In the genomic region with DNA sequence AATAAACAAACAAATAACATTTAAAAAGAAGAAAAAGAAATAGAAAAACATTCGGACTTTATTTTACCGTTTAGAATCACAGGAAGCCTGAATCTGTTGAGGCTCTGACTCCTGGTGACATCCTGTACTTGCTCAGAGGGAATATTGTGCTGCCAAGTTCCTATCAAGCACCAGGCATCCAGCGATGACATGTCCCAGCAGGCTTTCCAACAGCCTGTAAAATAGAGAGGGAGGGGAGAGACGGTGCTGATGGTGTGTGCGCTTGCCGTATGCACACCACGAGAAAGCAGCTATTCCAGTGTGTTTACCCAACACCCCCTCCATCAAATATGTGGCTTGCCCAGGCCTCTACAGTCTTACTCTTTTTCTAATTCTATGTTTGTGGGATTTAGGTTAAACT, we compare ENCODE assay signal across 10 mouse cellular contexts. TPM values are rescaled to one million over a fixed set of nuclear protein-coding genes. Genes with fewer than 3 reads are reported as not detected.
DNase-seq lines count a peak whose midpoint lies in the region; ATAC-seq and TF ChIP-seq lines count a peak whose summit lies in the region.
"Had no signal": no experiment of that assay in that cellular context is flagged by ENCODE, and none has a peak within 500 bp of the region (broad histone marks: within the 10 kb centered on the region; RNA-seq: fewer than 3 reads in every experiment).

No protein-coding gene starts in this region.

- no peak for ATAC-seq in hindbrain, postnatal 0 days
- no peak for ATAC-seq in hindbrain, embryonic 12.5 days (ENCODE audit: low FRiP score)
- ATAC-seq in megakaryocyte, adult 5-6 weeks (ENCODE audit: poor library complexity, severe bottlenecking), result no peak
- no peak for ATAC-seq in midbrain, embryonic 15.5 days (replicated peaks)

- no peak for TF ChIP-seq CTCF in hindbrain, postnatal 0 days (IDR thresholded peaks at IDR 0.05; ENCODE audit: low read depth)

- H3K9ac ChIP-seq in hindbrain, postnatal 0 days (replicated peaks; ENCODE audit: low read length), result no peak overlapping the region
- no peak overlapping the region for H3K9ac ChIP-seq in hindbrain, embryonic 12.5 days
- no peak overlapping the region for H3K9ac ChIP-seq in midbrain, embryonic 15.5 days

- no peaks in the 10 kb centered on the region for H3K4me1 ChIP-seq in hindbrain, postnatal 0 days (ENCODE audit: insufficient read depth, low read length)
- peaks cover 6% of the 10 kb centered on the region; the same call in 1 of the 2 replicates for H3K4me1 ChIP-seq in hindbrain, embryonic 12.5 days
- no peaks in the 10 kb centered on the region for H3K4me1 ChIP-seq in midbrain, embryonic 15.5 days

- no peaks in the 10 kb centered on the region for H3K36me3 ChIP-seq in hindbrain, postnatal 0 days (ENCODE audit: insufficient read depth, low read length)
- H3K36me3 ChIP-seq in hindbrain, embryonic 12.5 days, result no peaks in the 10 kb centered on the region
- H3K36me3 ChIP-seq in midbrain, embryonic 15.5 days (replicated peaks), result no peaks in the 10 kb centered on the region

- no peak overlapping the region for H3K27ac ChIP-seq in hindbrain, postnatal 0 days
- no peak overlapping the region for H3K27ac ChIP-seq in hindbrain, embryonic 12.5 days
- H3K27ac ChIP-seq in midbrain, embryonic 15.5 days, result no peak overlapping the region

- WGBS in hindbrain, postnatal 0 days, result 49% methylated on average over 7 of the region's 7 CpGs
- 76% methylated on average over 7 of the region's 7 CpGs for WGBS in hindbrain, embryonic 12.5 days
- WGBS in midbrain, embryonic 15.5 days, result 71% methylated on average over 7 of the region's 7 CpGs

- H3K27me3 ChIP-seq in hindbrain, postnatal 0 days (ENCODE audit: insufficient read depth, low read length), result no peaks in the 10 kb centered on the region
- no peaks in the 10 kb centered on the region for H3K27me3 ChIP-seq in hindbrain, embryonic 12.5 days
- no peaks in the 10 kb centered on the region for H3K27me3 ChIP-seq in midbrain, embryonic 15.5 days (replicated peaks)

- no peak overlapping the region for H3K4me2 ChIP-seq in hindbrain, postnatal 0 days (ENCODE audit: low read depth, low read length)
- H3K4me2 ChIP-seq in hindbrain, embryonic 12.5 days (replicated peaks), result no peak overlapping the region
- no peak overlapping the region for H3K4me2 ChIP-seq in midbrain, embryonic 15.5 days

- no peaks in the 10 kb centered on the region for H3K9me3 ChIP-seq in hindbrain, postnatal 0 days (ENCODE audit: low read length)
- H3K9me3 ChIP-seq in hindbrain, embryonic 12.5 days (replicated peaks), result no peaks in the 10 kb centered on the region
- H3K9me3 ChIP-seq in midbrain, embryonic 15.5 days, result no peaks in the 10 kb centered on the region

- H3K4me3 ChIP-seq in hindbrain, postnatal 0 days (ENCODE audit: low read length), result no peak overlapping the region
- no peak overlapping the region for H3K4me3 ChIP-seq in hindbrain, embryonic 12.5 days
- H3K4me3 ChIP-seq in midbrain, embryonic 15.5 days, result no peak overlapping the region
- H3K4me3 ChIP-seq: erythroblast, embryonic 14.5 days had no signal

- intact Hi-C loops in heart, postnatal 14 days (cut with DNase I), result no loop called here

- DNase-seq in hindbrain, postnatal 0 days (ENCODE audit: low spot score), result peak; percentile 15
- DNase-seq in brain, adult 2 months (ENCODE audit: low read depth, low spot score), result peak; percentile 72
- DNase-seq in cerebellum, postnatal 25 days, result peak; percentile 41 to 53
- DNase-seq in heart, postnatal 14 days, result peak; percentile 26 to 60
- DNase-seq in embryo, embryonic 10.5 days (ENCODE audit: low spot score), result no peak
- DNase-seq: layer of hippocampus, adult 9-11 months had no signal

RNA-seq across cellular contexts. Expression of a gene that starts 39.6 kb away (rescaled TPM):
- total RNA-seq in hindbrain, postnatal 0 days (2014; rRNA removed), result 1.4 and 1.9 TPM in 2 replicates
- 0.34 and 0.43 TPM in 2 replicates for polyA plus RNA-seq in hindbrain, postnatal 0 days (2015; fragmentation: Nextera tagmentation; extraction: Ambion mirVana)
- polyA plus RNA-seq in hindbrain, embryonic 12.5 days (2016; fragmentation: Nextera tagmentation; extraction: Ambion mirVana), result 6.9 and 7.6 TPM in 2 replicates
- total RNA-seq in heart, postnatal 14 days (2021), result 10 to 100 TPM; 14.2 to 14.4 TPM
- total RNA-seq in megakaryocyte, adult 5-6 weeks (2015), result 44.5 and 46.8 TPM in 2 replicates
- 45.1 and 51.0 TPM in 2 replicates for total RNA-seq in megakaryocyte, adult 5-6 weeks (2017)
- 0.45 and 0.59 TPM in 2 replicates for polyA plus RNA-seq in midbrain, embryonic 15.5 days (2015; fragmentation: Nextera tagmentation; extraction: Ambion mirVana)
